ENCODE assay signal across 8 mouse cellular contexts in the genomic region with DNA sequence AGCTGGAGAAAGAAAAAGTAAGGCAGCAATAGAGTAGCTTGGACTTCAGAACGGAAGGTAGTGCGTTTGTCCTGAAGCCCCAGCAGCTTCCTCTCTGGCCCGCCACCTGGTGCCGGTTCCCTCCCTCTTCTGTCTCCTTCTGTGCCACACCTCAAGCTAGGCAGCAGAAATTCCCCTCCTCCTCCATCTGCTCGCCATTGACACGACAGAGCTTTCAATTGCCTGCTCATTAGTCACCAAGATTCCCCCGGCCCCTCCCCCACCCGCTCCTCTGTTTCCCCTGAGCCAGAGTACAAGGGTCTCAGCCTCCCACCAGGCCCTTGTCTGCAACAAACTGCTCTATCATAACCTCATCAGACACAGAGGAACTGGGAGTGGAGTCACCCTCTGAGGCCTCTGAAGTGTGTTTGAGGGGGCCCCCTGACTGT. TPM values are rescaled to one million over a fixed set of nuclear protein-coding genes. Genes with fewer than 3 reads are reported as not detected.
DNase-seq lines count a peak whose midpoint lies in the region; ATAC-seq and TF ChIP-seq lines count a peak whose summit lies in the region.

No protein-coding gene starts in this region.

- TF ChIP-seq CTCF in midbrain, postnatal 0 days (IDR thresholded peaks at IDR 0.05) = no peak

- peak overlapping the region; percentile 30 for H3K4me3 ChIP-seq in midbrain, embryonic 10.5 days
- no peak overlapping the region for H3K4me3 ChIP-seq in midbrain, postnatal 0 days (ENCODE audit: low read depth, low read length)
- H3K4me3 ChIP-seq in forebrain, embryonic 14.5 days (ENCODE audit: low read depth, low read length) = no peak overlapping the region
- no peak overlapping the region for H3K4me3 ChIP-seq in liver, embryonic 13.5 days (replicated peaks)

- peaks cover 30% of the 10 kb centered on the region for H3K27me3 ChIP-seq in midbrain, embryonic 10.5 days (ENCODE audit: low read depth, poor library complexity, severe bottlenecking)
- no peaks in the 10 kb centered on the region for H3K27me3 ChIP-seq in midbrain, postnatal 0 days (ENCODE audit: insufficient read depth, low read length)
- no peaks in the 10 kb centered on the region for H3K27me3 ChIP-seq in forebrain, embryonic 14.5 days (replicated peaks; ENCODE audit: control insufficient read depth, insufficient read depth, low read length)
- no peaks in the 10 kb centered on the region for H3K27me3 ChIP-seq in liver, embryonic 13.5 days

- intact Hi-C loops in left cerebral cortex, postnatal 25 days (cut with DNase I) = no loop called here

- peak overlapping the region; percentile 88 for H3K27ac ChIP-seq in midbrain, embryonic 10.5 days (replicated peaks)
- no peak overlapping the region for H3K27ac ChIP-seq in midbrain, postnatal 0 days (ENCODE audit: low read depth, low read length)
- peak overlapping the region; percentile 72 for H3K27ac ChIP-seq in forebrain, embryonic 14.5 days (ENCODE audit: low read depth, low read length)
- peak overlapping the region; percentile 69; the same call in 1 of the 2 replicates for H3K27ac ChIP-seq in liver, embryonic 13.5 days

- peak; percentile 76 for DNase-seq in midbrain, embryonic 10.5 days (ENCODE audit: low spot score)
- DNase-seq in midbrain, postnatal 0 days (ENCODE audit: low spot score) = no peak
- peak; percentile 90 for DNase-seq in forebrain, embryonic 14.5 days (ENCODE audit: low spot score)
- no peak for DNase-seq in liver, embryonic 13.5 days
- peak; percentile 76 for DNase-seq in retina, postnatal 1 day
- DNase-seq in adrenal gland, adult 18-20 months (ENCODE audit: low spot score in 2 of 2) = no peak
- DNase-seq in gastrocnemius, postnatal 25 days = no peak
- DNase-seq in left cerebral cortex, postnatal 25 days (ENCODE audit: low spot score in 2 of 2) = no peak

- peaks cover 32% of the 10 kb centered on the region for H3K4me1 ChIP-seq in midbrain, embryonic 10.5 days
- no peaks in the 10 kb centered on the region for H3K4me1 ChIP-seq in midbrain, postnatal 0 days (ENCODE audit: insufficient read depth, low read length)
- peaks cover 14% of the 10 kb centered on the region for H3K4me1 ChIP-seq in forebrain, embryonic 14.5 days (ENCODE audit: control insufficient read depth, insufficient read depth, low read length)
- peaks cover 38% of the 10 kb centered on the region for H3K4me1 ChIP-seq in liver, embryonic 13.5 days (replicated peaks)

- no peak overlapping the region for H3K4me2 ChIP-seq in midbrain, postnatal 0 days (ENCODE audit: low read depth, low read length, poor library complexity, severe bottlenecking)
- H3K4me2 ChIP-seq in forebrain, embryonic 14.5 days (ENCODE audit: low read length) = no peak overlapping the region
- H3K4me2 ChIP-seq in liver, embryonic 13.5 days = peak overlapping the region; percentile 8; the same call in 1 of the 2 replicates

- WGBS in midbrain, embryonic 10.5 days = 6% methylated on average over 8 of the region's 8 CpGs
- 10% methylated on average over 8 of the region's 8 CpGs for WGBS in midbrain, postnatal 0 days
- WGBS in forebrain, embryonic 14.5 days = 4% methylated on average over 8 of the region's 8 CpGs
- WGBS in liver, embryonic 13.5 days (ENCODE audit: insufficient replicate concordance) = 13% methylated on average over 8 of the region's 8 CpGs

- H3K36me3 ChIP-seq in midbrain, embryonic 10.5 days = no peaks in the 10 kb centered on the region
- H3K36me3 ChIP-seq in midbrain, postnatal 0 days (ENCODE audit: insufficient read depth, low read length) = no peaks in the 10 kb centered on the region
- H3K36me3 ChIP-seq in forebrain, embryonic 14.5 days (ENCODE audit: control insufficient read depth, insufficient read depth, low read length) = no peaks in the 10 kb centered on the region
- no peaks in the 10 kb centered on the region for H3K36me3 ChIP-seq in liver, embryonic 13.5 days

- H3K9me3 ChIP-seq in midbrain, embryonic 10.5 days (replicated peaks) = no peaks in the 10 kb centered on the region
- no peaks in the 10 kb centered on the region for H3K9me3 ChIP-seq in midbrain, postnatal 0 days (ENCODE audit: low read length)
- no peaks in the 10 kb centered on the region for H3K9me3 ChIP-seq in forebrain, embryonic 14.5 days (replicated peaks; ENCODE audit: control insufficient read depth, low read length)
- H3K9me3 ChIP-seq in liver, embryonic 13.5 days (replicated peaks) = no peaks in the 10 kb centered on the region

- no peak overlapping the region for H3K9ac ChIP-seq in midbrain, postnatal 0 days (replicated peaks; ENCODE audit: low read length, poor library complexity, severe bottlenecking)
- H3K9ac ChIP-seq in forebrain, embryonic 14.5 days (ENCODE audit: low read length) = 0 out of 2 replicates have a peak overlapping the region, but pooled peaks have one; percentile 17
- 0 out of 2 replicates have a peak overlapping the region, but pooled peaks have one; percentile 17 for H3K9ac ChIP-seq in liver, embryonic 13.5 days

- no peak for ATAC-seq in midbrain, postnatal 0 days (ENCODE audit: low FRiP score)
- ATAC-seq in forebrain, embryonic 14.5 days = peak; percentile 90
- peak; percentile 55 for ATAC-seq in liver, embryonic 13.5 days (ENCODE audit: low read depth)

RNA-seq across cellular contexts. Expression of a gene that starts 48.1 kb away (rescaled TPM):
- not detected in 2 replicates for polyA plus RNA-seq in midbrain, embryonic 10.5 days (2016; fragmentation: Nextera tagmentation; extraction: Ambion mirVana)
- not detected in 2 replicates for total RNA-seq in midbrain, postnatal 0 days (2014; rRNA removed)
- polyA plus RNA-seq in midbrain, postnatal 0 days (2015; fragmentation: Nextera tagmentation; extraction: Ambion mirVana) = not detected in 2 replicates
- not detected in 2 replicates for polyA plus RNA-seq in forebrain, embryonic 14.5 days (2014; fragmentation: Nextera tagmentation; extraction: Ambion mirVana)
- not detected in 2 replicates for polyA plus RNA-seq in liver, embryonic 13.5 days (2015; fragmentation: Nextera tagmentation; extraction: Ambion mirVana)
- total RNA-seq in adrenal gland, adult 18-20 months (2021) = not detected
- not detected for total RNA-seq in gastrocnemius, postnatal 25 days (2021)
- not detected for total RNA-seq in left cerebral cortex, postnatal 25 days (2021)

Comparison
In these comparisons a context has a peak if more than half of its experiments do, and no peak if none do; other contexts are left out.
1. DNase-seq: peak in midbrain, embryonic 10.5 days (single experiment), forebrain, embryonic 14.5 days (single experiment) and retina, postnatal 1 day (single experiment); none in midbrain, postnatal 0 days (single experiment), liver, embryonic 13.5 days (single experiment), adrenal gland, adult 18-20 months (0 of 2), gastrocnemius, postnatal 25 days (single experiment) and left cerebral cortex, postnatal 25 days (0 of 2).